Mouse (Mus musculus): ENCODE results near the gene Nt5c3b. TPM values are rescaled to one million over a fixed set of nuclear protein-coding genes. Genes with fewer than 3 reads are reported as not detected.

Gene Nt5c3b
- polyA plus RNA-seq, 1 experiment from 2014 or later, result 104 TPM

DNA sequence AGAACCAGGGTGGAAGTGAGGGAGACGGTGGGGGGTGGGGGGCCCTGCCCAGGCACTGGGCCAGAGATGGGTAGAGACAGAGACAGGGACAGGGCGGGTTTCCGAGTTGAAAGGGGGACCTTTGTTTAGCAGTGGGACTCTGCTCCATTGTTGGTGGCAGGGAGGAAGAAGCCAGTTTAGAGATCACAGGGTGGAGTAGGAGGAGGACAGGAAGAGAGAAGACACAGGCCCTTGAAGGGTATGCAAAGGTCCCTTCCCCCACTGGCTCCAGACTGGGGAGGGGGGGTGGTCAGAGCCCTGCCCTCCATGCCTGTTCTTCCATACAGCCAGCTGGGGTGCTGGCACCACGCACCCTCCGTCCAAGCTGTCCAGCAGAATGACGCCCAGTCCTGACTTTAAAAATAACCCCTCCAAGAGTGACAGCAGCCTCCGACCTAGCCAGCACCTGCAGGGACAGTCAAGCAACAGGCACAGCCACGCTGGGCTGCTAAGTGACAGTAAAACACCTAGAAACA, 51.6 kb downstream of the Nt5c3b start:
- peaks cover 90% of the 10 kb centered on the region for H3K4me1 ChIP-seq
- peak overlapping the region; percentile 69 for H3K9ac ChIP-seq
- H3K27me3 ChIP-seq (replicated peaks), result no peaks in the 10 kb centered on the region
- H3K4me3 ChIP-seq, result peak overlapping the region; percentile 13; the same call in 1 of the 2 replicates
- WGBS, result 19% methylated on average over 8 of the region's 8 CpGs
- H3K27ac ChIP-seq (replicated peaks), result peak overlapping the region; percentile 92
- H3K9me3 ChIP-seq, result no peaks in the 10 kb centered on the region
- no peak for ATAC-seq (ENCODE audit: extremely low read depth, insufficient number of reproducible peaks, low FRiP score, low TSS enrichment)
- peak overlapping the region; percentile 50 for H3K4me2 ChIP-seq
- peaks cover 27% of the 10 kb centered on the region for H3K36me3 ChIP-seq

DNA sequence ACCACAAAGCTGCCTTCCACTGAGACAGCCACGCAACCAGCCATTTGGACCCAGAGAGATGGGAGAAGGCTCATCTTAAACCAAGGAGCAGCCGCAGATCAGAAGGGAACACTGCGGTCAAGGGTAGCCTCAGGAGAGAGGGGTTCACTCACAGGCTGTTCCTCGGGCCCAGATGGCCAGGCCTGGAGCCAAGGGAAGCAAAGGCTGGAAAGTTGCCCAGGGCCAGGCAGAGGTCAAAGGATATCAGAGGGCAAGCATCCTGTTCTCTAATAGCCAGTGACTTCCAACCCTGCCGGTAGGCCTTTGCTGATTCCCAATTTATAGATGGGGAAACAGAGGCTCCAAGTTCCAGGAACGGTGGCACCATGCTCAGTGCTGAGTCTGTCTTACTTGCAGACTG, 53.0 kb downstream of the Nt5c3b start:
- H3K27ac ChIP-seq (replicated peaks), result peak overlapping the region; percentile 92
- H3K4me2 ChIP-seq, result peak overlapping the region; percentile 53
- H3K9me3 ChIP-seq, result no peaks in the 10 kb centered on the region
- H3K4me3 ChIP-seq, result peak overlapping the region; percentile 3; the same call in 1 of the 2 replicates
- H3K27me3 ChIP-seq (replicated peaks), result no peaks in the 10 kb centered on the region
- ATAC-seq (ENCODE audit: extremely low read depth, insufficient number of reproducible peaks, low FRiP score, low TSS enrichment), result no peak
- H3K9ac ChIP-seq, result peak overlapping the region; percentile 72
- 48% methylated on average over 6 of the region's 6 CpGs for WGBS
- peaks cover 76% of the 10 kb centered on the region for H3K4me1 ChIP-seq
- peaks cover 41% of the 10 kb centered on the region for H3K36me3 ChIP-seq

DNA sequence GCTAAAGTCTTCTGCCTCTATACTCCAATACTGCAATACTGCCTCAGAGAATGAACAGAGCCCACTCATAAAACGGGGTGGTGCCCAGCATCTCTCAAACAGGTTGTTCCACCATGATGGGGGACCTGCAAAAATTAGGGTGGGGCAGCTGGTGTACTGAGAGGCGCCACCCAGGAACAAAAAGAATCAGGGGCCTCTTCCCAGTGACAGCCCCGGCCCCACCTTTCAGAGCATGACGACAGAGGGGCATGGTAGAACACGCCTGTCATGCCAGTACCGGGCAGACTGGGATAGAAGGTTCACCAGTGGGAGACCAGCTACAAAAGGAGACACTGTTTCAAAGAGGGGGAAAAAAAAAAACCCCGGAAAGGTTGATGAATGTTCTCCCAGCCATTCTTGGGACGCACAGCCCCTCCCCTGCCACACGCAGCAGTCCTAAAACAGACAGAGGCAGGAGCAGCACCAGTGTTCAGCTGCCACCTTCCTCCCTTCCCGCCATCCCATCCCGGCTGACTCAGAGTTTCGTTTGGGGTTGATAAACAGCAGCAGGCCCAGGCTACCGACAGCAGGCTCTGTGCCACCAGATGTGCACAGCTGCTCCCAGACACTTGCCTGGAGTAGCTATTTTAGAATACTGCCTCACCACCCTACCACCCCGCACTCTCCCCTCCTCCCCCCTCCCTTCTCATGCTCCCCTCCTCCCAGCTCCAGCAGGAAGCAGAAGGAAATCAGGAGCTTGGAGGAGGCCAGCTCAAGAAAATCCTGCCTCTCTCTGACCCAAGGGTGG, 53.8 kb downstream of the Nt5c3b start:
- H3K4me2 ChIP-seq, result peak overlapping the region; percentile 53
- no peaks in the 10 kb centered on the region for H3K27me3 ChIP-seq (replicated peaks)
- ATAC-seq (ENCODE audit: extremely low read depth, insufficient number of reproducible peaks, low FRiP score, low TSS enrichment), result peak; percentile 47; the same call in 1 of the 2 replicates
- peaks cover 68% of the 10 kb centered on the region for H3K4me1 ChIP-seq
- WGBS, result 22% methylated on average over 14 of the region's 14 CpGs
- H3K9me3 ChIP-seq, result no peaks in the 10 kb centered on the region
- peaks cover 43% of the 10 kb centered on the region for H3K36me3 ChIP-seq
- H3K4me3 ChIP-seq, result peak overlapping the region; percentile 3; the same call in 1 of the 2 replicates
- peak overlapping the region; percentile 72 for H3K9ac ChIP-seq
- H3K27ac ChIP-seq (replicated peaks), result peak overlapping the region; percentile 92

DNA sequence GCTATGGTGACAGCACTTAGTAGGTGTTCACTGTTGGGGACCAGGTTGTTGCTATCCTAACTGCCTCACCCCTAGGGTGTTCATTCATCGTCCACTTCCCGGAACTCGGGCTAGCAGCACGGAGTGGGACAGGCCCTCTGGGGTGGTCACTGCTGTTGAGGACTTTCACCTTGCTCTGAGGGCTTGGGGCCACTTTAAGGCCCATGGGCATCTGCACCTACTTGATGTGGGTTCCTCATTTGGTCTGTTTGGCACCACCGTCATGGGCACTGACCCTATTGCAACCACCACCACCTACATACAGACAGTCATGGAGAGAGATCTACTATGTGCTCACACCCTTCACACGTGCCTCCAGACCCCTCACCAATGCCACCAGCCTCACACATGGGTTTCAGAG, 54.5 kb downstream of the Nt5c3b start:
- peak overlapping the region; percentile 72; the same call in 1 of the 2 replicates for H3K9ac ChIP-seq
- H3K4me2 ChIP-seq, result 0 out of 2 replicates have a peak overlapping the region, but pooled peaks have one; percentile 53
- 84% methylated on average over 6 of the region's 6 CpGs for WGBS

DNA sequence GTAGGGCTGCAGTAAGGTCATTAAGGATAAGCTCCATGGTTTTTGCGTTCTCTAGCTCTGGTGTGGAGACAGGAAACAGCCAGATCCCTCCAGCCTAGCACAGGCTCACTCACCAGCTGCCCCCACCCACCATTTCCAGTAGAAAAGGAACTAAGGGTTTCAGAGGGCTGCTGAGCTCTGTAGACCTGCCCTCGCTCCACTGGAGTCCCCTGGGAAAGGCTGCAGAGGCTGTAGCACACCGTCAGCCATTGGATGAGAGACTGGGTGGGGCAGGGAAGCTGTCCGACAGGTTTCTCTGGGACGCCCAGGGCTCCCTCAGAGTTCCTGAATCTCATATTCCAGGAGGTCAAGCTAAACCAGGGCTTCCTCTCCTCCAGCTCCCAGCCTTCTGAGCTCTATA, 55.0 kb downstream of the Nt5c3b start:
- peaks cover 56% of the 10 kb centered on the region for H3K4me1 ChIP-seq
- peaks cover 50% of the 10 kb centered on the region for H3K36me3 ChIP-seq
- H3K4me2 ChIP-seq, result no peak overlapping the region
- WGBS, result 53% methylated on average over 5 of the region's 5 CpGs
- H3K27ac ChIP-seq (replicated peaks), result peak overlapping the region; percentile 17; the same call in 1 of the 2 replicates
- H3K4me3 ChIP-seq, result no peak overlapping the region
- peak overlapping the region; percentile 33; the same call in 1 of the 2 replicates for H3K9ac ChIP-seq
- ATAC-seq (ENCODE audit: extremely low read depth, insufficient number of reproducible peaks, low FRiP score, low TSS enrichment), result no peak
- no peaks in the 10 kb centered on the region for H3K9me3 ChIP-seq
- H3K27me3 ChIP-seq (replicated peaks), result no peaks in the 10 kb centered on the region

More for the DNA sequence above, 54.5 kb downstream of the Nt5c3b start:
- Histone ChIP-seq H3K9me3 (no peaks in the 10 kb centered on the region), H3K4me3 (no peak overlapping the region), H3K4me1 (peaks cover 61% of the 10 kb centered on the region), H3K36me3 (peaks cover 45% of the 10 kb centered on the region), H3K27me3 (replicated peaks) (no peaks in the 10 kb centered on the region), H3K27ac (replicated peaks) (peak overlapping the region; percentile 92)
- ATAC-seq (ENCODE audit: extremely low read depth, insufficient number of reproducible peaks, low FRiP score, low TSS enrichment), result no peak

DNA sequence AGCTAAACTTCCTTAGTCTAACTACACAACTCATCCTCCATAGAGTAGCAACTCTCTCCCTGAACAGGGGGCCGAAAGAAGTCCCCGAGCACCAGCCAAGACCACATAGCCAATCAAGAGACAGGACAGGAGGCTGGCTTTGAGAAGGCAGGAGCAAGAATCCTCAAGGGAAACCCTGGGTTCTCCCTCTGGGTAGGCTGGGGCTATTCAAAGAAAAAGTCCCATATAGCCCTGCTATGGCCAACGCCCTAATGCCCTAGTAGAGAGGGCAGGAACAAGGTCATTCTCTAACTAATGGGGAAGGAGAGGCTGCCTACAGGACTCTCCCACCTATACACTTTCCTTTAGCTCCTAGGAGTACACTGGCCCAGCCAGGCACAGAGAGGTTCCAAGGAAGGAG, 56.6 kb downstream of the Nt5c3b start:
- Histone ChIP-seq H3K4me1 (peaks cover 40% of the 10 kb centered on the region), H3K9ac (0 out of 2 replicates have a peak overlapping the region, but pooled peaks have one; percentile 3), H3K36me3 (peaks cover 66% of the 10 kb centered on the region), H3K9me3 (no peaks in the 10 kb centered on the region), H3K4me3 (no peak overlapping the region), H3K27ac (replicated peaks) (no peak overlapping the region), H3K27me3 (replicated peaks) (no peaks in the 10 kb centered on the region), H3K4me2 (no peak overlapping the region)
- no peak for ATAC-seq (ENCODE audit: extremely low read depth, insufficient number of reproducible peaks, low FRiP score, low TSS enrichment)
- 88% methylated on average over 3 of the region's 3 CpGs for WGBS

DNA sequence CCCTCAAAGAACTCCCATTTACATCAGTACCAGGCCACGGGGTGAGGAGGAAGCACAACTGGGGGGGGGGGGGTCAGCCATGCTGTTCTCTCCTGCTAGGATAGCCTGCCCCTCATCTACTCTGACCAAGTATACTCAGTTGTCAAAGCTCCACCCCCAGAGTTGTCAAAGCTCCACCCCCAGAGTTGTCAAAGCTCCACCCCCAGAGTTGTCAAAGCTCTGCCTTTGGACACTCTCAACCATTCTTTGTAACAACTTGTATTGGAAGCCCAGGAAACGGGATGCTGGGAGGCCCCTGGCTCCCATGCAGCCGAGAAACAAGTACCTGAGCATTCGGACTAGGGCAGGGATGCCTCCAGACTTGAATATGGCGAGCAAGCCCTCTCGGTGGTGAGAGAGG, 58.9 kb downstream of the Nt5c3b start:
- no peak overlapping the region for H3K9ac ChIP-seq
- no peaks in the 10 kb centered on the region for H3K9me3 ChIP-seq
- no peak overlapping the region for H3K27ac ChIP-seq (replicated peaks)
- no peak overlapping the region for H3K4me3 ChIP-seq
- peaks cover 17% of the 10 kb centered on the region for H3K4me1 ChIP-seq
- no peaks in the 10 kb centered on the region for H3K27me3 ChIP-seq (replicated peaks)
- no peak overlapping the region for H3K4me2 ChIP-seq
- 80% methylated on average over 6 of the region's 6 CpGs for WGBS
- H3K36me3 ChIP-seq, result peaks cover 89% of the 10 kb centered on the region
- ATAC-seq (ENCODE audit: extremely low read depth, insufficient number of reproducible peaks, low FRiP score, low TSS enrichment), result no peak

DNA sequence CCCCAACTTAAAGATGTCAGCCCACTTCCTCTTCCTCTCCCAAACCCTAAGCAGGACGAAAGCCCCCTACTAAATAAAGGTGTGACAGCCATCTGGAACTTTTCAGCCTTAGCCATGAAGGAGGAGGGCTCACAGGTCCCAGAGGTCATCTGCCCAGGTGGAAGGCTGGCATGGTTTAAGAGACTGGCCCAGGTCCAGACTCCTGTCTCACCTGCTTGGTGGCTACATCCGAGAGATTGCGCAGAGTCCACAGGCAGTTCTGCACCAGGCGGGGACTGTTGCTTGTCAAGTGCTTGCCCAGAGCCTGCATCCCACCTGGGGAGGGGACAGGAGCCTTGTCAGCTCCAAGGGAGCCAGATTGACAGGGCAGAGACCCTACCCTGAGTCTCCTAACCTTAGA, 62.3 kb downstream of the Nt5c3b start:
- WGBS, result 73% methylated on average over 4 of the region's 4 CpGs
- Histone ChIP-seq H3K4me1 (no peaks in the 10 kb centered on the region), H3K27ac (replicated peaks) (no peak overlapping the region), H3K9ac (no peak overlapping the region), H3K9me3 (no peaks in the 10 kb centered on the region), H3K36me3 (peaks cover 99% of the 10 kb centered on the region), H3K27me3 (replicated peaks) (no peaks in the 10 kb centered on the region), H3K4me2 (no peak overlapping the region), H3K4me3 (no peak overlapping the region)
- ATAC-seq (ENCODE audit: extremely low read depth, insufficient number of reproducible peaks, low FRiP score, low TSS enrichment), result no peak

DNA sequence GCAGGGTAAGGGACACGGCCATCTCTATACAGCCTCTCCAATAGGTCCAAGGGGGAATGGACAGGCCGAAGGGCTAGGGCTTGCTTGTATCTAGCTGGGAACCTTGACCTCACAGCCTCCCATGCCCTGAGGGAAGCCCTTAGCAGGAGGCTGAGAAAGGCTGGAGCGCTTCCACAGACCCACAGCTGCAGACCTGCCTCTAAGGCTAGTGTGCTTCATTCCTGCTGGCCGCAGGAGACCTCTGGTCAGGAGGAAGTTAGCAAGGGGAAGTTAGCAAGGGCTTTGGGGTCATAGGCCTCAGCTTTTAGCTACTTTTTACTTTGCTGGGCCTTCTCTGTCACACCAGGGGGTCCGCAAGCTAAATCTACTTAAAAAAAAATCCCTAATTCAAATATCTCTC, 63.2 kb downstream of the Nt5c3b start:
- Histone ChIP-seq H3K9ac (no peak overlapping the region), H3K4me3 (no peak overlapping the region), H3K36me3 (peaks cover 99% of the 10 kb centered on the region), H3K4me2 (no peak overlapping the region), H3K27ac (replicated peaks) (no peak overlapping the region), H3K9me3 (no peaks in the 10 kb centered on the region), H3K4me1 (no peaks in the 10 kb centered on the region), H3K27me3 (replicated peaks) (no peaks in the 10 kb centered on the region)
- 81% methylated on average over 5 of the region's 5 CpGs for WGBS
- ATAC-seq (ENCODE audit: extremely low read depth, insufficient number of reproducible peaks, low FRiP score, low TSS enrichment), result no peak

DNA sequence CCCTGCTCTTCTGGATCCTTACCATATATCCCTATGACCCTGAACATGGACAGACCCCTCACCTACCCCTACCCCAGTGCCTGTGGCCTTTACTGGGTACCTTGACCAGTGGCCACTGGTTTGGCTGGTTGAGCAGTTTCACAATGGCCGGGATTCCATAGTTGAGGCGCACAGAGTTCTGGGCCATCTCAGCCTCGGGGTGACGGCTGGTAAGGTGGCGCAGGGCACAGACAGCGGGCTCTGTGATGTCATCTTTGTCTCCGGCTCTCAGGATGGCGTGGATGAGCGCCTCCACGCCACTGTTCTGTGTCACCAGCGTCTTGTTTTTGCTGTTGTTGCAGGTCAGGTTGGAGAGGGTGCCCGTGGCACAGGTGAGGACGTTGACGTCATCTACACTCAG, 63.6 kb downstream of the Nt5c3b start:
- 92% methylated on average over 14 of the region's 14 CpGs for WGBS
- no peak for ATAC-seq (ENCODE audit: extremely low read depth, insufficient number of reproducible peaks, low FRiP score, low TSS enrichment)
- H3K9ac ChIP-seq, result no peak overlapping the region

DNA sequence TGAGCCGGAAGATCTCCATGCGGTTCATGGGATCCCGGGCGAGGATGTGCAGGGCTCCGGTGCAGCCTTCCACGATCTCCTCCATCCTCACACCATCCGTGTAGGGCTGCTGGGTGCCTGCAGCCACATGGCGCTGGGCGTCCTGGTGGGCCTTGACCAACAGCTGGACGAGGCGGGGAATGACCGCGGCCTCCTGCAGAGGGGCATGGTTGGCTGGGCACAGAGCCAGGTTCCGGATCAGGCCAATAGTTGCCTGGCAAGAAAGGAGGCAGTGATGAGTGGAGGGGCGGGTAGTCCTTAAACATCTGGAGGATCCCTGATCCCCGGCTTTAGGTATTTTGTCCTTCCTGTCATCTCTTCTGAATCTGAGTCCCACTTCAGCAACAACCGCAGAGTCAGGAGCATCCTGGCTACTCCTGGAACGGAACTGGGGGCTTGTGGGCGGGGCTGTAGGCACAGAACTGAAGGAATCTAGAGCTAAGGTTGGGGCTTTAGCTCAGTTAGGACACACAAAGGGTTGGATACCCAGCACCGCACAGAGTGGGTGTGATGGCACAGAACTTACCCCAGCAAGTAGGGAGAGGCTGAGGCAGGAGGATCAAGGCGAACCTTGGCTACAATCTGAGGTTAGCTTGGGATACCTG, 64.7 kb downstream of the Nt5c3b start:
- Histone ChIP-seq H3K27ac (replicated peaks) (no peak overlapping the region), H3K4me2 (no peak overlapping the region), H3K4me3 (no peak overlapping the region), H3K36me3 (peaks cover 99% of the 10 kb centered on the region), H3K9ac (no peak overlapping the region), H3K9me3 (no peaks in the 10 kb centered on the region), H3K4me1 (no peaks in the 10 kb centered on the region), H3K27me3 (replicated peaks) (no peaks in the 10 kb centered on the region)
- ATAC-seq (ENCODE audit: extremely low read depth, insufficient number of reproducible peaks, low FRiP score, low TSS enrichment), result no peak
- WGBS, result 90% methylated on average over 21 of the region's 21 CpGs

More for the DNA sequence above, 63.6 kb downstream of the Nt5c3b start:
- no peaks in the 10 kb centered on the region for H3K27me3 ChIP-seq (replicated peaks)
- no peak overlapping the region for H3K4me3 ChIP-seq
- no peaks in the 10 kb centered on the region for H3K9me3 ChIP-seq
- peaks cover 99% of the 10 kb centered on the region for H3K36me3 ChIP-seq
- H3K4me2 ChIP-seq, result no peak overlapping the region
- no peaks in the 10 kb centered on the region for H3K4me1 ChIP-seq
- no peak overlapping the region for H3K27ac ChIP-seq (replicated peaks)

Data from heart, embryonic 13.5 days (tissue).